Mouse (Mus musculus) adrenal gland, adult 18-20 months (tissue): ENCODE measurements at regions not wholly inside any gene's neighbourhood (a gene's known extent, or its start where the extent isn't known, plus 50 kb on each side); places are given as distances from the start of the nearest gene placed in this dataset.

Experiments
- DNase-seq, 2 experiments: peaks; one replicate each; pipeline ENCODE4 v3.0.0; 2021 to 2022; ENCODE audit warnings: low spot score in 2 of 2

DNA sequence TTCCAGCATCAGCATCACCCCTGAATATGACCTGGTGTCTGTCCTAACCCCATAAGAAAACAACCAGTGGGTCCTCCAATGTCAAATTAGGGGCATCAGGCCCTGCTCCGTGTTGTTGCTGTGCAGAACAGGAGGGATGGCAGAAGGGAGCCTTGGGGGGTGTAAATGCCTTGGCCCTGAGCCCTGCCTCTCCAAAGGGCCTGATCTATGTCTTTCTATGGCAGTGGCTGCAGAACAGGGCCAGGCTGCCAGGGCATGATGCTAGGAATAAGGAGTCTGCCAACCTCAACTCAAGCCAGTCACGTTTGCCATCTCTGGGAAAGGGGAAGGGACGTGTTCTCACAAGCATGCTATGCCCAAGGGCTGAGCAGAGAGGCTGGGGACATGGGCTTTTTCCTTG lies 172.9 kb downstream of the Kcna5 start:
- no peak for DNase-seq

- peak in 1 of 2 experiments; percentile 13 for DNase-seq
Measured at GRCm38 (mm10) chr6:126353346-126353745, 181.9 kb downstream of the Kcna5 start.

- DNase-seq: no peak
Measured at GRCm38 (mm10) chr6:126350476-126350875, 183.8 kb upstream of the Ntf3 start.

GRCm38 (mm10) chr6:126349905-126350304 lies 183.2 kb upstream of the Ntf3 start:
- DNase-seq: no peak

DNA sequence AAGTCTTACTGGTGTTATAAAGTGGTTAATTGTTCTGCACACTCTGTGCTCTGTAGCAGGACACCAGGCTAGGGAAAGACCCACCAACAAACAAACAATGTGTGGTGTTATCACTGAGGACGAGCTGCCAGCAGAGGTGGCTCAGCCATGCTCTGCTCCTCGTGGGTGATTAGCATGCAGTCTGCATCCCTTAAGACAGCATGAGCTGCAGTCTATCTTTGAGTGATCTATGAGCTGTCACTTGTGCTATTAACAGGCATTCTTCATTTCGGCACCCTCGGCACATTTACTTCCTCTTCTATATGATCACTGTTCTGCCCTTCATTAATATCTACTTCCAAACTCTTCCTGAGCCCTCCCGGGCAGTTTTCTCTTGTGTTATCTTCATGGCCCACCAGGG lies 178.5 kb upstream of the Ntf3 start:
- no peak for DNase-seq

- DNase-seq: no peak
Measured at GRCm38 (mm10) chr6:126340098-126340610, 173.4 kb upstream of the Ntf3 start.

DNA sequence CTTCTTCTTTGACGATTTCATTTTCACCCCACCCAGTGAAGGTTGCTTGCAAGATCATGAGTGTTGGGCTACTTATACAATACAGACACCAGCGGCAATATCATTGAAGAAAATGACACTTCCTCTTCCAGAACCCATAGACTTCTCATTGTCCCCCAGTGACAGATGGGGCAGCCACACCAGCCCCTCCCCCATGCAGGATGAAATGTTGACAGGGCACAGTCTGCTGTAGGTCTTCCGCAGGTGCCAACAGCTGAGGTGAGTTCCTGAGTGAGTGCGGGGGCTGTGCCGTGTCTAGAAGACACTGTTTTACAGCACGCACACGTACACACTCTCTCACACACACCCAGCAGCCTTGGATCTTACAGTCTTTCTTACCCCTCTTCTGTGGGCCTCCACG lies 171.0 kb upstream of the Ntf3 start:
- DNase-seq: no peak

DNA sequence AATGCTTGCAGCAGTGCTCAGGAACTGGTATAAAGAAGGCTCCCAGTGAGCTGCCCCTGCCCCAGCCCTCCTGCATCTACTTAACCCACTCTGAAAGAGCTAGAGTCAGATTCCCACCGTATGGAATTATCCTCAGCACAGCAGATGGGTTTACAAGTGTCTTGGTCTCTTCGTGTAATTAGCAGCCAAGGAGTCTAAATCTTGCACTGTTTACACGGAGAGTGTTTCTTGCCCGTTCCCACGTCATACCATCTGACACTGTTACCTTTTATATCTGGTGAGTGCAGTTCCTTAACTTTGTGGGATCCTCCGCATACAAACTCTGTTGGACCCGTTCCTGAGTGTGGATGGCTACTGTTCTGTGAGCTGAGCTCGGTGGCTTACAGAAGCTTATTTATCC lies 167.5 kb upstream of the Ntf3 start:
- no peak for DNase-seq

- no peak for DNase-seq
Measured at GRCm38 (mm10) chr6:126327187-126327586, 160.5 kb upstream of the Ntf3 start.

DNA sequence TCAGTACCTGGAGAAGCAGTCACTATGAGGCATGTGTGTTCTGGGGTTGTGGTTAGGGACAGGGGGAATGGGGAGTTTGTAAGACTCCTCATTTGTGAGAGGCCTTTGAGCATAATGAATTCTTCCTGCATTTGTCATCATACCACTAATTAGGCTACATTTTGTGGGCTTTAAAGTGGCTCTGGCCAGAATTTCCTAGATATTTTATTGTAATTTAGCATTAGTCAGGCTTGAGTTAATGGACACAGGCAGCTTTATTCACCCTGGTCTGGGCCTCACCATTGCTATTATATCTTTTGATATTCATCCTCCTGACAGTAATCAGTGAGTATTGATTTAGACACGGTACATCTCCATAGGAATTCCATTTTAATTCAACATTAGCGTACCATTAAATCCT lies 151.8 kb upstream of the Ntf3 start:
- no peak for DNase-seq

GRCm38 (mm10) chr6:126310786-126311480 lies 144.2 kb upstream of the Ntf3 start:
- no peak for DNase-seq

DNA sequence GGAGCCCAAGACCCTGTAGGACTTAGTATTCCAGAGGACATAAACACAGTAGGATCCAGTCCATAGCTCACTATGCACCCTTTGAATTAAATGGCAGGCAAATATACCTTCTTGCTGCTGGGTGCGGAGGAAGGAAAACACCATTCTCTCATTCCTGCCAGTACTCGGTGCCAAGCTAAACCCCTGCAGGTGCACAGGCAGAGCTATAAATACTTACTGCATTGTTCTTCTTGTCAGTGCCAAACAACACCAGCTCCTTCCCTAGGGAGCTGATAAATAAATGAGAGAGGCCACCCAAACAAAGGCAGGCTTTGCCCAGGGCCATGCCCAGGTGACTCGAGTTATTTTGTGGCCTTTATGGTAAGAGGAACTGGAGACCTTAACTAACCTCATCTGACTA lies 136.4 kb upstream of the Ntf3 start:
- no peak for DNase-seq

DNA sequence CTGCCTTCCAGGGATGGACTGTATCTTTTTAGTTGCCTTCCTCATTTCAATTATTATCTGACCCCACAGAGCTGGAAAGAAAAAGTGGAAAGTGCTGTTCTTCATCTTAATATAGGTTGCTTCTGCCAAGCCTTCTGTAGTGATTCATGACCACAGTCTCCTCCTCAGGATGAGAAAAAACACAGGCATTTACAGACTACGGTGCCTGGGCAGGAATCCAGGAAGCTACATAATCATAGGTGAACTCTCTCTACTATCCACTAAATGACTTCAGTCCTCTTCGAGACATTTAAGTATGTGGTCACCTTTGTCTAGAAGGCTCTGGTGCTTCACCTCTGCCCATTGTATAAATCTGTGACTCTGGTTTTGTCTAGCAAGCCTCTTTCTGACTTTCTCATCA lies 124.9 kb upstream of the Ntf3 start:
- DNase-seq: no peak

- no peak for DNase-seq
Measured at GRCm38 (mm10) chr6:126287166-126287565, 120.5 kb upstream of the Ntf3 start.

- DNase-seq: no peak
Measured at GRCm38 (mm10) chr6:126286201-126286600, 119.5 kb upstream of the Ntf3 start.

- no peak for DNase-seq
Measured at GRCm38 (mm10) chr6:126284409-126284808, 117.7 kb upstream of the Ntf3 start.

DNA sequence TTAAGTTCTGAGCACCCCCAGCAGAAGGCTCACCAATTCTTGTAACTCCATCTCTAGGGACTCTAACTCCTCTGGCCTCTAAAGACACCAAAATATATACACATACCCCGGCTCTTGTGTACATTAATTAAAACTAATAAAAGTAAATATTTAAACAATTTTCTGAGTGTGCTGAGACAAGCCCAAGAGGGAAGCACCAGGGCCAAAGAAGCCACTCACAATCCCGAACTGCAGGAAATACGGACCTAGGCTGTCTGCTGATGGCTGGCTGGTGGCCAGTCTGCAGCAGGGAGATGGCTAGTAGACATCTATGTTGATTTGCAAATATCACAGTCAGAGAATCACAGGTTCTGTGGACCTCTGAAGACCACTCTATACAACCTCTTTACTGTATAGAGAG lies 113.6 kb upstream of the Ntf3 start:
- no peak for DNase-seq

DNA sequence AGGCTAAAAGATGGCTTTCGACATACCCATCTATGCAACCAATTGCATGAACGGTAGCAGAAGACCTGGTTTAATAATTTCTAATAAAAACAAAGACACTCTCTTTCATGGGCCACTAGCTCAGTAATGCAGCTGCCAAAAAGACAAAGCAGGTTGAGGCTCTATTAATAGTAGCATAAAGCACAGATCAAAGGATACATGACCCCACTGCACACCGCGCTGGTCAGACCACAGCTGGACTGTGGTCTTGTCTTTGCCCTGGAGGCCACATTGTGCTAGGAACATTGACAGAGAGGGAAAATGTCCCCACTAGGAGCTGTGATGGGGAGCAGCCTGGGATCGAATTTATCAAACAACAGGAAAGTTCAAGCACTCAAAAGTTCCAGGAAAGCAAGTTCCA lies 79.3 kb upstream of the Ntf3 start:
- no peak for DNase-seq

- no peak for DNase-seq
Measured at GRCm38 (mm10) chr6:126245431-126245830, 78.7 kb upstream of the Ntf3 start.

DNA sequence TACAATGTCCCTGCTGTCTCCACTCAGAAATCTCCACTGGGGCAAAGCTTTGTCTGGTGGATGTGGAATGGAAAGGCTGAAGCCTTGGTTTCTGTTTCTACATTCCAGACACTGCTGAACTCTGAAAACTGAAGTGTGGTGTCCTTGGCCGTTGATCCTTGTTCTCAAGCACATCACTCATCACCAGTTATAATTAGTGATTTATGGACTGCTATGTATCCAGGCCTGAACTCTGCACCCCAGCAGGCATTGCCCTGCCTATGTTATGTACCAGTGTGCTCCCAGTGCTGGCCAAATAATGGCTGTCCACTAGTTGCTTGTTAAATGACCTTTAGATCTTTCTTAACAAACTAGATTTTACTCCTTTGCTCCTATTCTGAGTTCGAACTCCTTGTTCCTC lies 75.6 kb upstream of the Ntf3 start:
- no peak for DNase-seq

DNA sequence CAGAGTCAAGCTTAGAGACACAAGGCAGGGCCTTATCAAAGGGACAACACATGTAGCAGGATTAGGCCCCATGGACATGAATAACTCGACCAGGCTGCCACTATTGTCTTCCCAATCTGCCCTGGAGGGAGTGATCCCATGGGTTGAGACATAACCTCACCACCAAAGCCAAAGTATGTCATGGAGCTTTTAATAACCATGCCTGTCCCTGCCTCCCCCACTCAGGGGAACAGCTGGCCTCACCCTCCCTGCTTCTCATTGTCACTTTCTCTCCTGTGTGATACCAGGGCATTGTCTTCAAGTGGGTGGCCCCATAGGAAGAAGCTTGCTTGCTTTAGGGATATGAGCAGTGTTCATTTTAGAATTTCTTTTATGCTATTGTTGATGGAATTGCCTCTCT lies 73.5 kb upstream of the Ntf3 start:
- DNase-seq: no peak
